Mouse (Mus musculus) forebrain, embryonic 11.5 days (tissue): ENCODE measurements at regions not wholly inside any gene's neighbourhood (a gene's known extent, or its start where the extent isn't known, plus 50 kb on each side); places are given as distances from the start of the nearest gene placed in this dataset.

ENCODE experiments used
- ATAC-seq: fragments of 200-750 bp; cut with Nextera tagmentation; replicated peaks from 2 replicates; pipeline ENCODE4 v1.8.0; 2017; ENCODE audit warnings: moderate TSS enrichment; ENCODE audit not compliant: low FRiP score
- DNase-seq: peaks from one replicate; pipeline ENCODE4 v3.0.0-alpha.2; 2017; ENCODE audit warnings: low spot score
- H3K27ac ChIP-seq: fragments of 300-500 bp; sonication (generic); 2 replicates; pipeline ENCODE4 v1.5.1; 2014; ENCODE audit warnings: low read depth, low read length
- H3K27me3 ChIP-seq: fragments of 300-500 bp; sonication (generic); 2 replicates; pipeline ENCODE4 v1.6.1; 2014; ENCODE audit warnings: mild to moderate bottlenecking, low read length, mixed read lengths; ENCODE audit not compliant: control insufficient read depth, insufficient read depth
- H3K36me3 ChIP-seq: fragments of 300-500 bp; sonication (generic); 2 replicates; pipeline ENCODE4 v1.6.1; 2014; ENCODE audit warnings: mild to moderate bottlenecking, low read length, moderate library complexity, mixed read lengths; ENCODE audit not compliant: control insufficient read depth, insufficient read depth
- H3K4me1 ChIP-seq: fragments of 300-500 bp; sonication (generic); replicated peaks from 2 replicates; pipeline ENCODE4 v1.6.1; 2014; ENCODE audit warnings: low read length, mixed read lengths; ENCODE audit not compliant: control insufficient read depth, insufficient read depth
- H3K4me2 ChIP-seq: fragments of 300-500 bp; sonication (generic); 2 replicates; pipeline ENCODE4 v1.6.1; 2014; ENCODE audit warnings: low read depth, mild to moderate bottlenecking, low read length, moderate library complexity, mixed read lengths; ENCODE audit not compliant: severe bottlenecking
- H3K4me3 ChIP-seq: fragments of 300-500 bp; sonication (generic); 2 replicates; pipeline ENCODE4 v1.5.1; 2014; ENCODE audit warnings: low read depth, low read length
- H3K9ac ChIP-seq: fragments of 300-500 bp; sonication (generic); 2 replicates; pipeline ENCODE4 v1.6.1; 2014; ENCODE audit warnings: low read length
- H3K9me3 ChIP-seq: fragments of 300-500 bp; sonication (generic); 2 replicates; pipeline ENCODE4 v1.6.1; 2016; ENCODE audit warnings: low read length, mixed read lengths; ENCODE audit not compliant: control insufficient read depth
- WGBS: fragments of 180-500 bp; shearing (Covaris S2); extraction: QIAGEN DNeasy Blood & Tissue Kit; methylation state at CpG from one replicate; pipeline ENCODE4 v1.1.7; 2014; 5-methylcytosine and 5-hydroxymethylcytosine counted together

DNA sequence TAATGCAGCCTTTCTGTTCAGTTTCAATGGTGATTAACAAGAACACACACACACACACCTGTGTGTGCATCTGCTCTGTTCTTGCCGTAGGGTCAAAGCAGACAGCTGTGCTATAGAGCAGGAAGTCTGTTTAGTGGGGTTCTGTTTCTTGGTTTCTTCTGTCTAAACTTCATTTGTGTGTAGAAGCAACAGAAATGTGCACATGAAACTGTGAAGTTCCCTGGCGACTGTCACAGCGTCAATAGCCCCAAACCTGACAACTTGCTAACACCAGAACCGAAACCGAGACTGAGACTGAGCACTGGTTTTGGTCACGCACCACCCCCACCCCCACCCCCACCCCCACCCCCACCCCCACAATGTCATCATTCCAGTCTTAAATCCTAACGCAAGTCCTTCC lies 176.4 kb downstream of the Irs2 start:
- H3K9me3 ChIP-seq = no peaks in the 10 kb centered on the region
- 93% methylated on average over 7 of the region's 7 CpGs for WGBS
- DNase-seq (no peak), ATAC-seq (no peak)
- H3K9ac ChIP-seq = no peak overlapping the region
- H3K4me3 ChIP-seq = no peak overlapping the region
- no peak overlapping the region for H3K27ac ChIP-seq
- no peak overlapping the region for H3K4me2 ChIP-seq
- H3K36me3 ChIP-seq = no peaks in the 10 kb centered on the region
- H3K4me1 ChIP-seq = no peaks in the 10 kb centered on the region; the same call in 1 of the 2 replicates
- no peaks in the 10 kb centered on the region for H3K27me3 ChIP-seq

DNA sequence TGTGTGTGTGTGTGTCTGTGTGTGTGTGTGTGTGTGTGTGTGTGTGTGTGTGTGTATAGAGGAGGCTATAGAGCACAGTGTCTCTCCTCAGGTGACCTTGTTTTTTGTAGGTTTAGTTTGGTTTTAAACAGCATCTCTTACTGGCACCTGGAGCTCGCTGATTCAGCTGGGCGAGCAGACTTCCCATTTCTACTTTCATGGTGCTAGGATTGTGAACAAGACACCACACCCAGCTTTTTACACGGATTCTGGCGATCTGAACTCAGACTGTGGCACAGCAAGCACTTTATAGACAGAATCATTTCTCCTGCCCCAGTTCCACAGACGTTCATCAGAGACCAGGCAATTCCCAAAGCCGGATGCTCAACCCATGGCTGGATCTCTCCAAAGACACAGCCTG lies 177.0 kb downstream of the Irs2 start:
- Histone ChIP-seq H3K4me3 (no peak overlapping the region), H3K27ac (no peak overlapping the region), H3K36me3 (no peaks in the 10 kb centered on the region), H3K9me3 (no peaks in the 10 kb centered on the region), H3K4me1 (no peaks in the 10 kb centered on the region; the same call in 1 of the 2 replicates), H3K4me2 (no peak overlapping the region), H3K27me3 (no peaks in the 10 kb centered on the region), H3K9ac (no peak overlapping the region)
- DNase-seq (no peak), ATAC-seq (no peak)
- WGBS = 77% methylated on average over 6 of the region's 6 CpGs

DNA sequence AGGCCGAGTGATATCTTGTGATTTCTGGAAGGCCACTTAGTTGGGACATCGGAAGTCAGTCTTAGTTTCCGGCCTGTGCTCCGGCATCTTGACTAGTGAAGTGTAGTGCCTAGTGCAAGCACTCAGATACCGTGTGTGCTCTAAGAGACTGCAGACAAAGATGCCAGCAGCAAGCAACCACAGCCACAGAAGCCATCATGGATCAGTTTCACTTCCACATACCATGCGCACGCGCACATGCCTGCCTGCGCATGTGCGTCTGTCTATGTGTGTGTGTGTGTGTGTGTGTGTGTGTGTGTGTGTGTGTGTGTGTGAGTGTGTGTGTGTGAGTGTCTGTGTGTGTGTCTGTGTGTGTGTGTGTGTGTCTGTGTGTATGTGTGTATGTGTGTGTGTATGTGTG lies 177.4 kb downstream of the Irs2 start:
- H3K4me1 ChIP-seq = no peaks in the 10 kb centered on the region; the same call in 1 of the 2 replicates
- H3K9me3 ChIP-seq = no peaks in the 10 kb centered on the region
- H3K27me3 ChIP-seq = no peaks in the 10 kb centered on the region; the same call in 1 of the 2 replicates
- H3K9ac ChIP-seq = no peak overlapping the region
- no peak overlapping the region for H3K4me2 ChIP-seq
- 94% methylated on average over 10 of the region's 10 CpGs for WGBS
- H3K4me3 ChIP-seq = no peak overlapping the region
- ATAC-seq (no peak), DNase-seq (no peak)
- no peak overlapping the region for H3K27ac ChIP-seq
- H3K36me3 ChIP-seq = no peaks in the 10 kb centered on the region

- H3K4me2 ChIP-seq = no peak overlapping the region
- no peak for DNase-seq
- no peaks in the 10 kb centered on the region; the same call in 1 of the 2 replicates for H3K4me1 ChIP-seq
- no peak overlapping the region for H3K9ac ChIP-seq
- no peak for ATAC-seq
- H3K4me3 ChIP-seq = no peak overlapping the region
- H3K27me3 ChIP-seq = no peaks in the 10 kb centered on the region; the same call in 1 of the 2 replicates
- no peak overlapping the region for H3K27ac ChIP-seq
- WGBS = 46% methylated on average over 9 of the region's 9 CpGs
- no peaks in the 10 kb centered on the region for H3K9me3 ChIP-seq
- H3K36me3 ChIP-seq = no peaks in the 10 kb centered on the region
Measured at GRCm38 (mm10) chr8:10828580-10828979, 179.7 kb downstream of the Irs2 start.

DNA sequence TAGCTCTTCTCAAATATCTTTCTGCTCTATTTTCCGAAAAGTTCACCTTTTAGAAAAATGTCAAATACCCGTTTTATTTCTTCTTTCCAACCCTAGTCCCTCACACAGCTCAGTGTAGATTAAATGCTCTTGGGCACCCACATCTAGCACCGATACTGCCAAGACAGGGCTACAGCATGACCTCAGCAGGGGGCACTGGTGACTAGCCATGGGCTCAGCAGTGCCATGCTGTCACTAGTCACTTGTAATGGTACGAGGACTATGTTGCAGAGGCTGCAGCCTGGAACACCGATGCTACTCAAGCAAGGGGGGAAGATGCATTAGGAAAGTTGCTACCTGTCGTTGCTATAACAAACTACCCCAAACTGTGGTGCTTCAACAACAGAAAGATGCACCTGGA lies 180.7 kb downstream of the Irs2 start:
- H3K9ac ChIP-seq = no peak overlapping the region
- ATAC-seq = no peak
- no peaks in the 10 kb centered on the region for H3K36me3 ChIP-seq
- no peak for DNase-seq
- 88% methylated on average over 6 of the region's 6 CpGs for WGBS
- H3K27me3 ChIP-seq = no peaks in the 10 kb centered on the region; the same call in 1 of the 2 replicates
- H3K4me3 ChIP-seq = no peak overlapping the region
- no peaks in the 10 kb centered on the region for H3K9me3 ChIP-seq
- no peaks in the 10 kb centered on the region; the same call in 1 of the 2 replicates for H3K4me1 ChIP-seq
- H3K27ac ChIP-seq = no peak overlapping the region
- no peak overlapping the region for H3K4me2 ChIP-seq

DNA sequence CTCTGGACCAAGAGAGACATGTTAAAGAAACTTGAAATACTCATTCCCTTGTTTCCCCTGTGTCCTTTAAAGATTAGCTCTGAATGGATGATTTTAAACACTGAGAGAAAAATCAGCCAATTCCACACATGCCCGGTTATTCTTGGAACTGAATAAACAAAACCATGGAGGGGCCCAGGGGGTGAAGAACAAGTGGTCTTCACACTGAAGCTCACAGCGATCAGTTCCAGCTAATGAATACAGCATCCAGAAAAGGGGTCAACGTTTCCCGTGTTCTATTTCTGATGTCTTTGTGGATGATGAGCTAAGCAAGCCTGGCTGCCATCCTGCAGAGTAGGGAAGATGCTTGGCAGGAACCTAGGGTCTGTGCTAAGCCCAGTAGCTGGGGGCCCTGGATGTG lies 182.3 kb downstream of the Irs2 start:
- no peak for DNase-seq
- Histone ChIP-seq H3K4me1 (no peaks in the 10 kb centered on the region; the same call in 1 of the 2 replicates), H3K27ac (no peak overlapping the region), H3K9ac (no peak overlapping the region), H3K27me3 (no peaks in the 10 kb centered on the region; the same call in 1 of the 2 replicates), H3K36me3 (no peaks in the 10 kb centered on the region), H3K4me3 (no peak overlapping the region), H3K4me2 (no peak overlapping the region), H3K9me3 (no peaks in the 10 kb centered on the region)
- 64% methylated on average over 4 of the region's 4 CpGs for WGBS
- ATAC-seq = no peak

GRCm38 (mm10) chr8:10825192-10825926 lies 182.9 kb downstream of the Irs2 start:
- Histone ChIP-seq H3K36me3 (no peaks in the 10 kb centered on the region), H3K9ac (no peak overlapping the region), H3K4me3 (no peak overlapping the region), H3K27ac (no peak overlapping the region), H3K9me3 (no peaks in the 10 kb centered on the region), H3K4me2 (no peak overlapping the region), H3K4me1 (no peaks in the 10 kb centered on the region; the same call in 1 of the 2 replicates), H3K27me3 (no peaks in the 10 kb centered on the region; the same call in 1 of the 2 replicates)
- WGBS = 83% methylated on average over 10 of the region's 10 CpGs
- ATAC-seq (no peak), DNase-seq (no peak)

DNA sequence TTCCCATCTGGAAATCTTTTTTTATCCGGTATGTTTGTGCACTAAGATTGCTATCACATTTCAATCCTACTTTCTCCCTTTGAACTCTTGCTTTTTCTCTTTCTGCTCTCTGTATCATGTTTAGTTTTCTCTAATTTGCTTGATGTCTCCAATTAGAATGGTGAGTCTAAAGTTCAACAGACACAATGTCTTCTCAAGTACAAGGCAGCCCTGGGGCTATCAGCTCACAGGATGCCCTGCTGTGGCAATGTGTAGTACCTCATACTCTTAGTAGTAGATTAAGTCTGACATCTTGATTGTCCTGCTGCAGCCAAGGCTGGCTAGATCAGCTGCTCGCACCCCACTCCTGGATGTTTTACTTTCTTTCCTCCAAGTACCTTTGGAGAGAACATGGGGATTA lies 186.4 kb downstream of the Irs2 start:
- H3K4me1 ChIP-seq = no peaks in the 10 kb centered on the region
- DNase-seq (no peak), ATAC-seq (no peak)
- no peaks in the 10 kb centered on the region for H3K36me3 ChIP-seq
- WGBS = 72% methylated on average over 2 of the region's 2 CpGs
- H3K27ac ChIP-seq = no peak overlapping the region
- H3K9ac ChIP-seq = no peak overlapping the region
- no peak overlapping the region for H3K4me3 ChIP-seq
- no peaks in the 10 kb centered on the region for H3K9me3 ChIP-seq
- H3K27me3 ChIP-seq = no peaks in the 10 kb centered on the region; the same call in 1 of the 2 replicates
- H3K4me2 ChIP-seq = no peak overlapping the region

DNA sequence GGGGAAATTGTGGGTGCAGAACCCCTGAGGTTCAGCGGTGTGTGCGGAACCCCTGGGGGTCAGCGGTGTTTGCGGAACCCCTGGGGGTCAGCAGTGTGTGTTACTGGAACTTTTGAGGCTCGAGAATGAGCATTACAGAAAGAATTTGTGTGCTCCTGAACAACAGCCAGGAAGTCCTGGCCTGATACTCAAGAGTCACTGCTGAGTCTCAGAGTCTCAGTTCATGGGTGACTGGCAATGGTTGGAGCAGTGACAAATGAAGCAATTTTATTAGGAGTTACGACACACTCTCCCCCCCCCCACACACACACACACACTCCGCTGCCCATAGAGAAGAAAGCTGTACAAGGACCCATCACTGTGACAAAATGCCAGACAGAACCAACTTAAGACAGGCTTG lies 193.8 kb downstream of the Irs2 start:
- Histone ChIP-seq H3K9me3 (no peaks in the 10 kb centered on the region), H3K4me3 (no peak overlapping the region), H3K27ac (no peak overlapping the region), H3K4me2 (no peak overlapping the region), H3K4me1 (no peaks in the 10 kb centered on the region), H3K27me3 (no peaks in the 10 kb centered on the region), H3K36me3 (no peaks in the 10 kb centered on the region), H3K9ac (no peak overlapping the region)
- DNase-seq (no peak), ATAC-seq (no peak)
- WGBS = 93% methylated on average over 7 of the region's 7 CpGs
